Mouse (Mus musculus) left cerebral cortex, postnatal 36 days (tissue): Measurements from ENCODE around the gene Smc6. TPM values are rescaled to one million over a fixed set of nuclear protein-coding genes. Genes with fewer than 3 reads are reported as not detected.

ENCODE experiments used
- DNase-seq, 2 experiments: peaks; one replicate each; pipeline ENCODE4 v3.0.0; 2021 to 2022; ENCODE audit warnings: low spot score in 2 of 2, mixed read lengths in 1 of 2
- intact Hi-C: fragments of 180-260 bp; cut with DNase I; formaldehyde crosslinking; loops from one replicate; pipeline ENCODE4 v1.15.1; 2025
- total RNA-seq, 2 experiments: library from RNA; stranded (reverse); gene quantifications; 2 replicates each; pipeline ENCODE4 v1.2.3; 2021

Smc6 gene
- 10 to 100 TPM; 24.6 to 29.9 TPM for total RNA-seq

GRCm38 (mm10) chr12:11265382-11266281, at the start of gene Smc6, which contains the start of gene Gen1:
Gene Smc6, plus strand, starts transcription at chr12:11265886.
Gene Gen1, minus strand, starts transcription at chr12:11265801.
- intact Hi-C loops: loop anchor here (5.0 kb wide), 1 partner anchor 68 kb away; no protein-coding TSS in a partner anchor
- DNase-seq: peak; percentile 91

GRCm38 (mm10) chr12:11216454-11216853, 49.2 kb upstream of the Smc6 start:
- intact Hi-C loops: no loop called here
- DNase-seq: no peak

DNA sequence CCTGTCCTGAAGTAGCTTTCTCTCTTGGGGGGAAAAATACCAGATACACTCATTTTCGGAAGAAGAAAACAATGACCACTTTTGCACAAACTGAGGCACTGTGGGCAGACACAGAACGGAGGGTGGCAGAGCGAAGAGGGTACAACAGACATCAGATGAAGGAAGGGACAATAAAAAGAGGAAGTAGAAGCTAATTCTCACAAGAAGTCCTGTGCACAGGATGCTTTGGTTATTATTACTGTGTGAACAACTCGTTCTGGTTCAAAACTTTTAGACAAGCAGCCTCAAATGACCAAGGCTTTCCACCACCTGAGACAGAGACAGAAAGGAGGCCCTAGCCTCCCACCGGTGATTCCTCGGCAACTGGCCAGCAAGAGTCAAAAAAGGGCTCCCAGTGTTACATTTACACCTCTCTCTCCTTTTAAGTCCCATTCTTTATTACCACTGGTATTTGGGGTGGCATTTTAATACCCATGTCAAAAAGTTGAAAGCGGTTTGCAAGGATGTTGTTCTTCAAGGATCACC, 47.9 kb upstream of the Smc6 start:
- no peak for DNase-seq
- intact Hi-C loops: no loop called here

GRCm38 (mm10) chr12:11221524-11222330, 44.0 kb upstream of the Smc6 start:
- intact Hi-C loops: no loop called here
- peak in 1 of 2 experiments; percentile 5 for DNase-seq

GRCm38 (mm10) chr12:11222566-11222965, 43.1 kb upstream of the Smc6 start:
- no peak for DNase-seq
- intact Hi-C loops: no loop called here

- intact Hi-C loops: no loop called here
- DNase-seq: no peak
These were observed 42.6 kb upstream of the Smc6 start for GRCm38 (mm10) chr12:11223090-11223489.

DNA sequence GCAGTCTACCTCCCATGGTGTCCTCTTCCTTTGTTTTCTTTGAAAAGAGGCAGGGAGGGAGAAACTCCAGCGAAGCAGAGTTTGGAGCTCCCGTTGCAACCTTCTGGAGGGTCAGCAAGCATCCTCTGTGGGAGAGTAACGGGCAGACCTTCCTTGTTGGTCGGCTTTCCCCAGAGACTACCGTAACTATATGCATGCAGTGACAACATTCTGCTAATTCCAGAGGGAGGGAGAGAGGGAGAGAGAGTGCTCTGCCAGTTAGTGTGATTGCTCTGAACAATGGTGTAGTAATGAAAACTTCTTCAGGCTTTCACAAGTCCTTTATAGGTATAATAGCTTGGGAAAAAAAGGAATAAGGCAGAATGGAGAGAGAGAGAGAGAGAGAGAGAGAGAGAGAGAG, 41.0 kb upstream of the Smc6 start:
- DNase-seq: no peak
- intact Hi-C loops: no loop called here

- DNase-seq: no peak
- intact Hi-C loops: no loop called here
These were observed 39.6 kb upstream of the Smc6 start for GRCm38 (mm10) chr12:11226123-11226522.

DNA sequence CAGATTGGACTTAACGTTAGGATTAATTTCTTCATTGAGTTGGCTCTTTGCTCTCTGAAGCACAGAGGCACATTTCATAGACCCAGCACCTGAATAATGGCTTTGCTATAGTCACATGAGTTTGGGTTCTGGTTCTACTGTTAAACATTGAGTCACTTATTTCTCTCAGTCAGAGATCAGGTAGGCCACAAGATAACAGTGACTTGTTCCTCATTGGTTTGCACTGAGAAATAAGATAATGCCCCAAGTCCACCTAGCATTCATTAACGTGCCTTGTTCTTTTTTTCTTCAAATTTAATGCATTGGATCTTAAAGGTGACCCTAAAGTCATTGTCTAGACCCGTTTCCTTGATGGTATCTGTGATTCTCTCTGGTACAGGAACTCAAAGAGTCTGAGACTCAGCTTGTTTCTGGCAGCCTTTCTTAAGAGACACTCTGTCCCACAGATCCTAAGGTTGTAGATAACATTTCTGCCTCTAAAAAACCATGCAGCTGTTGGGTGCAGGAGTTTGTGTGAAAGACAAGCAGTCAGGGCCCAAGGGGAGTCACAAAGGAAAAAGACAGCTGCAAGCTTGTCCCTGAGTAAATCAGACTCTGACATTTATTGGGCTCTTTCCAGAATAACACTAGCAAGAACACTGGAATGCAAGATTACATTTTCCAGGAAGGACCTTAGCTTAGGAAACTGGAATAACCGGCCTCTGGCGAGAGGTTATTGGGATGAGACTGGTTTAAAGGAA, 39.0 kb upstream of the Smc6 start:
- intact Hi-C loops: no loop called here
- DNase-seq: no peak

DNA sequence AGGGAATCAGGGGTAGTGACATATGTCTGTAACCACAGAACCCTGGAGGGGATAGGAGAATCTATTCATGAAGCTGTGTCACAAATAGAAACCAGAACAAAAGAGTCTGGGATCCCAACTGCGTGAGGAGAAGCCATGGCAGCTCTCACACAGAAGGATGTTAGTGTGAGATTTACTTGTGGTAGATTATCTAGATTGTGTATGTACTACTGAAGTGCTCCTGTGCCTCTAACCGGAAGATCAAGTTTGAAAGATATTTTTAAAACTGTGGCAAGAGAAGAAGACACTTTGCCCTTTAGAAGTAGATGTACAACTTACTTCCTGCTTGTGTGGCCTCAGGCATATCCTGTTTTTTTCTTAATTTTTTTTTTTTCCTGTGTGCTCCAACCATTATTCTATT, 35.4 kb upstream of the Smc6 start:
- no peak for DNase-seq
- intact Hi-C loops: no loop called here

DNA sequence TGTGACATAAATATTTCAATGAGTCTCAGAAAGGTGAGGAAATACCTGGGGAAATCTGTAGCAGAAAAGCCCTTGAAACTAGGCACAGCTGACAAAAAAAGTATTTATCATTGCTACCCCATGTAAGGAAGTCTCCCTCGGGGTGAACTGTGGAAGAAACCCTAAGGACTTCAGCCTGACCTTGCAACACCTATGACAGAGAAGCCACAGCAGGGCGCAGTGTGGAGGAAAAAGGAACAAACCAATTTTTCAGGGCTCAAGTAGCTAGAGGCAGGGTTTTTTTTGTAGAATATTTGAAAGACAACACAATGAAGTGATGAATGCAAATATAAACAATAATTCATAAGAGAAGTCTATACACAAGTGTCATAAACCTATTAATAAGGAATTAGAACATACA, 29.7 kb upstream of the Smc6 start:
- intact Hi-C loops: no loop called here
- DNase-seq: no peak

GRCm38 (mm10) chr12:11247460-11247859, 18.2 kb upstream of the Smc6 start:
- intact Hi-C loops: no loop called here
- no peak for DNase-seq

DNA sequence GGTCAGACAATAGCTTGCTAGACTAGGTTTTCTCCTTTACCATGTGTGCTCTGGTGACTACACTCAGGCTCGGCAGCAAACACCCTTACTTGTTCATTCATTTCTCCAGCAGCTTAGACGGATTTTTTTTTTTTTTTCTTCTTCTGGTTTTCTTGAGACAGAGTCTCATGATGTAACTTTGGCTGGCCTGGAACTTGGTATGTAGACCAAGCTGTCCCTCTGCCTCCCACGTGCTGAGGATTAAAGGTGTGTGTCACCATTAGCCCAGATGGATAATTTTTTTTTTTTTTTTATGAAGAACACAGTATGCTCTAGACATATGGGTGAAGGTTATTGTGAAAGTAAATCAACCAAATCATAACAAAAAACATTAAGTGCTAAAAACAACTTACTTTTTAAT, 15.4 kb upstream of the Smc6 start:
- intact Hi-C loops: no loop called here
- DNase-seq: no peak

GRCm38 (mm10) chr12:11264895-11265294, 791 bp upstream of the Smc6 start:
- DNase-seq: no peak
- intact Hi-C loops: loop anchor here (5.0 kb wide), 1 partner anchor 68 kb away; no protein-coding TSS in a partner anchor

- intact Hi-C loops: loop anchor here (5.0 kb wide), 1 partner anchor 69 kb away; no protein-coding TSS in a partner anchor
These were observed 748 bp downstream of the Smc6 start for GRCm38 (mm10) chr12:11266282-11266985.

DNA sequence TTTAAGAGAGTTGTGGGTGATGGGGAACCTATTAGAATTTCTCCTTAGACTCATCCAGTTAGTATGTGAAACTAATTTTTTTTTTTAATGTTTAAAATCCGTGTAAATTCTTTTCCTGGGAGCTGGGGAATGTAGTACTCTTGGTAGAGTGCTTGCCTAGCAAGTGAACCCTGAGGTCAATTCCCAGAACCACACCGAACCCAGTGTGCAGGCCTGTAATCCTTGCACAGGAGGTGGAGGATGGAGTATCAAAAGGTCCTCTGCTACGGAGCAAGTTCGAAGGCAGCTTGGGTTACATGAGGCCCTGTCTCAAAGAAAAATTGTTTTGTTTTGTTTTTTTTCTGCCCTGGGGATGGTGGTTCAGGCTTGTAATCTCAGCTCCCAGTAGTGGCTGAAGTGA, 1.3 kb downstream of the Smc6 start:
- intact Hi-C loops: loop anchor here (5.0 kb wide), 1 partner anchor 70 kb away; no protein-coding TSS in a partner anchor
- no peak for DNase-seq

More at GRCm38 (mm10) chr12:11266282-11266985, 748 bp downstream of the Smc6 start:
- no peak for DNase-seq

DNA sequence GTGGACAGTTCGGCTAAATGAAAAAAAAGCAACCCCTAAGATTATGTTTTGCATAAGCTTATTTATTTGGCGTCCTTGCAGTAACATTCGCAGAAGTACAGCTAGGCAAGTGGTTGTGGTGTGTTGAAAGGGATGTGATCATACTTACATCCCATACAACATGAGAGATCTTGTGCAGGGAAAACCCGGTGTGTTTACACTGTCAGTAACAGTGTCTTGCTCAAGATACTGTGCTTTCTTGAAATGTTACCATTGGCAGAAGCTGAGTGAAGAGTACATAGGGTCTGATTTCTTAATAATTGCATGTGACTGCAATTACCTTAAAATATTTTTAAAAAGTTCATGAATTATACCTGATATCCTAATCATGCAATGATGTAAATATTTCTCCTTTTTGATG, 6.9 kb downstream of the Smc6 start:
- no peak for DNase-seq
- intact Hi-C loops: no loop called here

DNA sequence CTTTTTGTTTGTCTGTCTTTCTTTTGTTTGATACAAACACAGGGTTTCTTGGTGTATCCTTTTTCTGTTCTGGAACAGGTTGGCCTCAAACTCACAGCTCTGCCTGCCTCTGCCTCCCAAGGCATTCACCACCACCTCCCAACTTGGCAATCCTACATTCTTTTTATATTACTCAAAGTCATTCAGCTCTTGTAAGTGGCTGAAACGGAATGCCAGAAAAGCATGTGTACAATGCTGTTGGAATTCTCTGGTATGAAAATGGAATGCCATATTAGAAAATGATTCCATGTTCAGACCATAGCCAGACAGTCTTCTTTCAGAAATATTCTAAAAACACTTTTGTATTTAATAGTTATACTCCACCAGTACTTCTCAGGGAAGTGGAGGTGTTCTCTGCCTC, 7.5 kb downstream of the Smc6 start:
- no peak for DNase-seq
- intact Hi-C loops: no loop called here

DNA sequence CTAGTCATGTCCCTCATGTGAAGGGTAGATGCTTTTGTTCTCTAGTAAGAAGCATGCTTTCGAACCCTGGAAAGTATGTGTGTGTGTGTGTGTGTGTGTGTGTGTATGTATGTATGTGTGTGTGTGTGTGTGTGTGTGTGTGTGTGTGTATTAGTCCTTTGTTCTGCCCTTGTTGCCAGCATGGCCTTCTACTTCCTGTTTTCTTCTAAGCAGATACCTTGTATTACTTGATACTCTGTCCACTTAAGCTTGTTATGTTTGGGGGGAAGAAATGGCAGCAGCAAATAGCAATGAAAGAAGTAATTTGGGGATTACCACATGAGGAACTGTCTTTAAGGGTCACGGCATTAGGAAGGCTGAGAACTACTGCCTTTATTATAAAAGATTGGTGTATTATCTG, 10.9 kb downstream of the Smc6 start:
- intact Hi-C loops: no loop called here
- no peak for DNase-seq
